Mouse (Mus musculus) myocyte (in vitro differentiated cells): ENCODE measurements around the gene Fam19a1. TPM values are rescaled to one million over a fixed set of nuclear protein-coding genes. Genes with fewer than 3 reads are reported as not detected.

ENCODE experiments used
- H3K27me3 ChIP-seq: one replicate; pipeline ENCODE4 v1.6.1; 2011; ENCODE audit not compliant: control insufficient read depth, insufficient read depth, insufficient read length
- H3K36me3 ChIP-seq: one replicate; pipeline ENCODE4 v1.6.1; 2011; ENCODE audit not compliant: control insufficient read depth, insufficient read depth
- H3K4me2 ChIP-seq: one replicate; pipeline ENCODE4 v1.6.1; 2011; ENCODE audit warnings: low read depth, control low read depth
- H3K4me3 ChIP-seq: one replicate; pipeline ENCODE4 v1.5.1; 2011; ENCODE audit warnings: mild to moderate bottlenecking, control low read depth, moderate library complexity
- H3K79me2 ChIP-seq: one replicate; pipeline ENCODE4 v1.6.1; 2011; ENCODE audit not compliant: control insufficient read depth, insufficient read depth
- H3ac ChIP-seq: one replicate; pipeline ENCODE4 v1.6.1; 2011; ENCODE audit not compliant: control insufficient read depth, insufficient read length
- CEBPB ChIP-seq: IDR thresholded peaks from 2 replicates; pipeline ENCODE4 v1.6.1; 2011; ENCODE audit warnings: mild to moderate bottlenecking, moderate library complexity; ENCODE audit not compliant: poor library complexity, insufficient read depth, severe bottlenecking
- E2F4 ChIP-seq: IDR thresholded peaks from one replicate; pipeline ENCODE4 v1.6.1; 2011; ENCODE audit warnings: mild to moderate bottlenecking, control low read depth, moderate library complexity; ENCODE audit not compliant: insufficient read depth
- MAX ChIP-seq: IDR thresholded peaks from one replicate; pipeline ENCODE4 v1.6.1; 2011; ENCODE audit warnings: low read depth, mild to moderate bottlenecking, control low read depth
- MYOD1 ChIP-seq, 3 experiments: IDR thresholded peaks; one replicate each; pipeline ENCODE4 v1.6.1; 2011; ENCODE audit warnings: control low read depth in 2 of 3, low read depth in 2 of 3, mild to moderate bottlenecking in 2 of 3, moderate library complexity in 1 of 3; ENCODE audit not compliant: insufficient read length in 2 of 3, control insufficient read depth in 1 of 3
- MYOG ChIP-seq, 3 experiments: IDR thresholded peaks; one replicate each; pipeline ENCODE4 v1.6.1; 2011; ENCODE audit warnings: control low read depth in 2 of 3, low read depth in 2 of 3, mild to moderate bottlenecking in 2 of 3; ENCODE audit not compliant: insufficient read length in 2 of 3, control insufficient read depth in 1 of 3, insufficient read depth in 1 of 3
- POLR2A ChIP-seq: IDR thresholded peaks from one replicate; pipeline ENCODE4 v1.6.1; 2011; ENCODE audit warnings: low read depth, mild to moderate bottlenecking, control low read depth, moderate library complexity; ENCODE audit not compliant: insufficient read length
- POLR2AphosphoS2 ChIP-seq: IDR thresholded peaks from one replicate; pipeline ENCODE4 v1.6.1; 2011; ENCODE audit warnings: low read depth, control low read depth; ENCODE audit not compliant: insufficient read length
- REST ChIP-seq: IDR thresholded peaks from one replicate; pipeline ENCODE4 v1.6.1; 2011; ENCODE audit warnings: mild to moderate bottlenecking, control low read depth, moderate library complexity; ENCODE audit not compliant: insufficient read depth, insufficient read length
- SRF ChIP-seq: IDR thresholded peaks from one replicate; pipeline ENCODE4 v1.6.1; 2011; ENCODE audit warnings: low read depth; ENCODE audit not compliant: control insufficient read depth, insufficient read length
- TCF12 ChIP-seq: IDR thresholded peaks from one replicate; pipeline ENCODE4 v1.6.1; 2011; ENCODE audit warnings: mild to moderate bottlenecking, control low read depth; ENCODE audit not compliant: poor library complexity, insufficient read depth, severe bottlenecking
- TCF3 ChIP-seq: IDR thresholded peaks from one replicate; pipeline ENCODE4 v1.6.1; 2011; ENCODE audit warnings: low read depth, control low read depth; ENCODE audit not compliant: insufficient read length
- USF1 ChIP-seq: IDR thresholded peaks from one replicate; pipeline ENCODE4 v1.6.1; 2011; ENCODE audit warnings: low read depth, mild to moderate bottlenecking, control low read depth, moderate library complexity
- polyA plus RNA-seq: library from polyadenylated mRNA; unstranded; fragments of >200 nt; fragmentation: generic; extraction: Trizol; gene quantifications from one replicate; pipeline ENCODE4 v1.2.1, GENCODE M21; 2012; ENCODE audit warnings: missing spikeins

Gene Fam19a1
- polyA plus RNA-seq, 1 experiment = 0.02 TPM

DNA sequence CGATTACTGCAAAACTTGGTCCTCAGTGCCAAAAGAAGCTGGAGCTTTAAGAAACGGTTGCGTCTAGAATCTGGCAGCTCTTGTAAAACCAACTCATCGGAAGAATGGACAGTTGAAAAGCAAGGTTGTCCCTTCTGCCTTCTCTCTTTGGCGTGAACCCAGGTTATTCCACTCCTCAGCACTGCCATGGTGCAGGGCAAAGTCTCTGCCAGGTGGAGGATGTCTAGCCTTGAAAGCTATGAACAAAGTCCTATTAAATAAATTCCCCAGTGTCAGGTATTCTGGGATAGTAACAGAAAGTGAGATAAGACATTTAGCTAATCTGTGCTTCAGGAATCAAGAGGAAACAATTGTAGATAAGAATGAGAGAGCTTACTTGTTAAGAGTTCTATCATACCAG lies 157.5 kb downstream of the Fam19a1 start:
- Histone ChIP-seq H3K79me2 (no peaks in the 10 kb centered on the region), H3K36me3 (no peaks in the 10 kb centered on the region), H3K4me2 (no peak overlapping the region), H3K4me3 (no peak overlapping the region), H3ac (no peak overlapping the region), H3K27me3 (no peaks in the 10 kb centered on the region)
- TF ChIP-seq POLR2A (no peak), MYOG (IDR thresholded peaks at IDR 0.05; ENCODE audit: control insufficient read depth in 1 of 3, insufficient read depth in 1 of 3, insufficient read length in 2 of 3, low read depth in 2 of 3) (no peak), E2F4 (no peak), SRF (no peak), TCF12 (no peak), CEBPB (no peak), MYOD1 (IDR thresholded peaks at IDR 0.05; ENCODE audit: control insufficient read depth in 1 of 3, insufficient read length in 2 of 3, low read depth in 2 of 3) (no peak), USF1 (no peak), TCF3 (no peak), POLR2AphosphoS2 (no peak), MAX (no peak), REST (no peak)

DNA sequence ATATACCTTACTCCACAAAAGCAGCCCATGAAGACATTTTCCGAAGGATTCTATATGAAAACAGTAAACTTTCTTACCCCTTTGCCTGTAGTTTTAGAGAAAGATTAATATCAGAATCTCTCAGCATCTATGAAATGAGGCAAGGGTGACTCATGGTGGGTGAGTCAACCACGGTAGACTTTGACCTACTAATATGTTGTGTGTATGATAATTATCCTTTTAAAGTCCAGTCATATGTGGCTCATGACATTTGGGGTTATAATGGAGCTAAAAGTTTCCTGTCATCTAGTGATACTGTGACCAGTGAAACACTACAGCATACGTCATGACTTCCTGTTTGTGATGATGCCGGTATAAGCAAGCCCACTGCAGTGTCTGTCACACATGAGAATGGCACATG lies 170.8 kb downstream of the Fam19a1 start:
- H3K36me3 ChIP-seq = no peaks in the 10 kb centered on the region
- H3ac ChIP-seq = no peak overlapping the region
- no peak overlapping the region for H3K4me2 ChIP-seq
- no peaks in the 10 kb centered on the region for H3K27me3 ChIP-seq
- no peaks in the 10 kb centered on the region for H3K79me2 ChIP-seq
- no peak overlapping the region for H3K4me3 ChIP-seq
- TF ChIP-seq SRF (no peak), POLR2A (no peak), USF1 (no peak), TCF3 (no peak), MYOG (IDR thresholded peaks at IDR 0.05; ENCODE audit: control insufficient read depth in 1 of 3, insufficient read depth in 1 of 3, insufficient read length in 2 of 3, low read depth in 2 of 3) (no peak), REST (no peak), POLR2AphosphoS2 (no peak), TCF12 (no peak), MYOD1 (IDR thresholded peaks at IDR 0.05; ENCODE audit: control insufficient read depth in 1 of 3, insufficient read length in 2 of 3, low read depth in 2 of 3) (no peak), CEBPB (no peak)

DNA sequence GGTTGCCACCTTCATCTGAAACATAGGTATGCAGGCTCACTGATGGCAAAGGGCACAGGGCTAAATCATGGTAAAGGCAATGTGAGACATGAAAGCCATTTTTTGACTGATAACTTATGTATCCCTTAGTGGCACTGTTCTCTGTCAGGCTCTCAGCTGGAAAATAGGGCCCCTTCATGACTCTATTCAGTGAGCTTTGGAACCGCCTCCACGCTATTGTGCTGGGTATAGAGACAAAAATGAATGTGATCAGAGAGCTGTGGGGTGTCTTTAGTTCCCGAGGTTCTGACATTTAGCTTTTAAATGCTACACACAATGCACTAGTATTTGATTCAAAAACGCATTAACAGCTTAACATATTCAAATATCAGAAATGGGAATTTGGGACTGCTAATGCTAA lies 171.6 kb downstream of the Fam19a1 start:
- no peak overlapping the region for H3K4me3 ChIP-seq
- no peaks in the 10 kb centered on the region for H3K79me2 ChIP-seq
- no peaks in the 10 kb centered on the region for H3K36me3 ChIP-seq
- H3ac ChIP-seq = no peak overlapping the region
- no peak overlapping the region for H3K4me2 ChIP-seq
- TF ChIP-seq CEBPB (no peak), POLR2AphosphoS2 (no peak), SRF (no peak), USF1 (no peak), TCF3 (no peak), E2F4 (no peak), REST (no peak), TCF12 (no peak), MYOG (IDR thresholded peaks at IDR 0.05; ENCODE audit: control insufficient read depth in 1 of 3, insufficient read depth in 1 of 3, insufficient read length in 2 of 3, low read depth in 2 of 3) (no peak), MYOD1 (IDR thresholded peaks at IDR 0.05; ENCODE audit: control insufficient read depth in 1 of 3, insufficient read length in 2 of 3, low read depth in 2 of 3) (no peak)
- H3K27me3 ChIP-seq = no peaks in the 10 kb centered on the region

DNA sequence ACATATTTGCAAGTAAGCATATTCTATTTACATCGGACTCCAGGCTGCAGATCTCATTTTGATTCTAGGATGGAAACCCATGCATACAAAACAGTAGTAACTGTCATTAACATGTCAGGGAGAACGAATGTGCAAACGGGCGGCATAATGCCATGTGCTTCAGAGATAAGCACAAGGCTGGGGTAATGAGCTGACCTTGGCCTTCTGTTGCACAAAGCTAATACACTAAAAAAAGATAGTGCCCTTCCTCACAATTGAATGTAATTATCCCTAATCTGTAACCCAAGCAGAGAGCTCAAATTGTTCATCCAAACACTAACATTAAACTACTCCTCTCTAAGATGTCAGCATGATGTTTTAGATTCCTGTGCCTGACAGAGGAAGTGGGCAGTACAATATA lies 173.3 kb downstream of the Fam19a1 start:
- no peak overlapping the region for H3ac ChIP-seq
- H3K4me2 ChIP-seq = no peak overlapping the region
- TF ChIP-seq E2F4 (no peak), SRF (no peak), TCF12 (no peak), CEBPB (no peak), TCF3 (no peak), REST (no peak), USF1 (no peak)
- H3K36me3 ChIP-seq = no peaks in the 10 kb centered on the region
- H3K4me3 ChIP-seq = no peak overlapping the region
- no peaks in the 10 kb centered on the region for H3K27me3 ChIP-seq
- no peaks in the 10 kb centered on the region for H3K79me2 ChIP-seq

DNA sequence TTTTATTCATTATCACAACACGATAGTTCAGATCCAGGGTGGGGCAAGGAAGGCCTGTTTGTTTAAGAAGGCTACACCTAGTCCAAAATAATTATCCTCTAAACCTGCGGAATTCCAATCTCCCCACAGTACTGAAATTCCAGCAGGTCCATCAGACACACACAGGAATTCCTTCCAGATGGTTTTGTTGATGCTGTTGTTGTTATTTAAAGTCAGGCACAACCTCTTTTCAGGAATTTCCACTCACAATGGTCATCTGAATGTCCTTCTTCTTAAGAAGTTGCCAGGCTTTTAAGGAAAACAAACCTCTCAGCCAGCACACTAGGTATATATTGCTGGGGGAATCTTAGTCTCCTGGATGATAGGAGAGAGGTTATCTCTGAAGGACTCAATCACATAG lies 174.4 kb downstream of the Fam19a1 start:
- Histone ChIP-seq H3K4me3 (no peak overlapping the region), H3K27me3 (no peaks in the 10 kb centered on the region), H3ac (no peak overlapping the region), H3K36me3 (no peaks in the 10 kb centered on the region), H3K4me2 (no peak overlapping the region), H3K79me2 (no peaks in the 10 kb centered on the region)
- TF ChIP-seq E2F4 (no peak), TCF3 (no peak)
